Mouse (Mus musculus): ENCODE measurements around the gene Nkiras2. TPM values are rescaled to one million over a fixed set of nuclear protein-coding genes. Genes with fewer than 3 reads are reported as not detected.

The Nkiras2 gene
- total and polyA plus RNA-seq, 3 experiments, result 53.8 to 70.0 (median 60.0) TPM

- peak overlapping the region; percentile 65 for H3K9ac ChIP-seq (ENCODE audit: insufficient read depth, low read depth)
- H3K79me2 ChIP-seq (replicated peaks; ENCODE audit: control insufficient read depth, extremely low read depth, insufficient read depth, poor library complexity, severe bottlenecking), result peaks cover 100% of the 10 kb centered on the region
- no peak for DNase-seq (ENCODE audit: extremely low read depth)
- dilution Hi-C loops (cut with MboI; ENCODE audit: extremely low pct_ligation_motif_present, extremely low pct_unique_long_range_greater_than_20kb, low sequenced_read_pairs), result no loop called here
- H3K4me2 ChIP-seq (ENCODE audit: insufficient read depth, low read depth, poor library complexity, severe bottlenecking), result peak overlapping the region; percentile 91
- no peaks in the 10 kb centered on the region for H3K27me3 ChIP-seq (replicated peaks)
- in situ Hi-C loops (cut with MboI; ENCODE audit: low pct_ligation_motif_present, low pct_unique_long_range_greater_than_20kb, low sequenced_read_pairs), result no loop called here
- TF ChIP-seq MYC (IDR thresholded peaks at IDR 0.05; ENCODE audit: low read depth, low read length) (0 out of 2 replicates have a peak, but pooled peaks have one; percentile 70), ETS1 (conservative IDR thresholded peaks at IDR 0.05; ENCODE audit: low read depth, low read length) (peak; percentile 68), BHLHE40 (IDR thresholded peaks at IDR 0.05; ENCODE audit: low read depth, low read length) (peak; percentile 39; the same call in 1 of the 2 replicates), SIN3A (IDR thresholded peaks at IDR 0.05; ENCODE audit: low read length) (peak; percentile 33; the same call in 1 of the 2 replicates), TCF12 (IDR thresholded peaks at IDR 0.05; ENCODE audit: low read depth, low read length) (peak; percentile 48; the same call in 1 of the 2 replicates), RAD21 (IDR thresholded peaks at IDR 0.05; ENCODE audit: low read depth, low read length) (no peak), IRF4 (IDR thresholded peaks at IDR 0.05; ENCODE audit: low read depth, low read length) (peak; percentile 48; the same call in 1 of the 2 replicates), POLR2A (IDR thresholded peaks at IDR 0.05; ENCODE audit: low read depth, low read length) (no peak; the same call in 1 of the 2 replicates), TBP (conservative IDR thresholded peaks at IDR 0.05; ENCODE audit: low read depth, low read length) (peak; percentile 48; the same call in 1 of the 2 replicates), POLR2AphosphoS2 (IDR thresholded peaks at IDR 0.05; ENCODE audit: low read depth, low read length) (no peak), NRF1 (IDR thresholded peaks at IDR 0.05; ENCODE audit: low read depth, low read length) (no peak), EP300 (IDR thresholded peaks at IDR 0.05; ENCODE audit: low read length) (0 out of 2 replicates have a peak, but pooled peaks have one; percentile 28), MEF2A (IDR thresholded peaks at IDR 0.05; ENCODE audit: borderline replicate concordance, low read depth, low read length) (peak; percentile 99)
- peaks cover 22 to 88% of the 10 kb centered on the region in 2 experiments for H3K4me1 ChIP-seq (ENCODE audit: control insufficient read depth in 1 of 2, insufficient read depth in 2 of 2)
- H3K4me3 ChIP-seq (replicated peaks in 1 of 3; ENCODE audit: low read depth in 2 of 3, low read length in 2 of 3, poor library complexity in 1 of 3), result no peak overlapping the region
- H3K27ac ChIP-seq (ENCODE audit: insufficient read depth, low read depth), result peak overlapping the region; percentile 88
- no peaks in the 10 kb centered on the region for H3K9me3 ChIP-seq (replicated peaks; ENCODE audit: low read length)
- H3K36me3 ChIP-seq (replicated peaks in 1 of 2; ENCODE audit: control insufficient read depth in 1 of 2, insufficient read depth in 1 of 2, low read length in 1 of 2), result peaks cover 5 to 69% of the 10 kb centered on the region in 2 experiments
These were observed 9.6 kb upstream of the Nkiras2 start for GRCm38 (mm10) chr11:100609355-100609996.

GRCm38 (mm10) chr11:100609997-100610680 is 8.9 kb upstream of the Nkiras2 start:
- Histone ChIP-seq H3K4me1 (ENCODE audit: control insufficient read depth in 1 of 2, insufficient read depth in 2 of 2) (peaks cover 22 to 90% of the 10 kb centered on the region in 2 experiments), H3K9me3 (replicated peaks; ENCODE audit: low read length) (no peaks in the 10 kb centered on the region), H3K79me2 (replicated peaks; ENCODE audit: control insufficient read depth, extremely low read depth, insufficient read depth, poor library complexity, severe bottlenecking) (peaks cover 100% of the 10 kb centered on the region), H3K27ac (ENCODE audit: insufficient read depth, low read depth) (peak overlapping the region; percentile 88), H3K27me3 (replicated peaks) (no peaks in the 10 kb centered on the region), H3K4me3 (replicated peaks in 1 of 3; ENCODE audit: low read depth in 2 of 3, low read length in 2 of 3, poor library complexity in 1 of 3) (no peak overlapping the region), H3K4me2 (ENCODE audit: insufficient read depth, low read depth, poor library complexity, severe bottlenecking) (peak overlapping the region; percentile 91), H3K9ac (ENCODE audit: insufficient read depth, low read depth) (peak overlapping the region; percentile 65), H3K36me3 (replicated peaks in 1 of 2; ENCODE audit: control insufficient read depth in 1 of 2, insufficient read depth in 1 of 2, low read length in 1 of 2) (peaks cover 5 to 69% of the 10 kb centered on the region in 2 experiments)
- TF ChIP-seq SMC3 (IDR thresholded peaks at IDR 0.05; ENCODE audit: low read depth, low read length) (no peak), TBP (conservative IDR thresholded peaks at IDR 0.05; ENCODE audit: low read depth, low read length) (0 out of 2 replicates have a peak, but pooled peaks have one; percentile 4), CTCF (conservative IDR thresholded peaks at IDR 0.05 in 1 of 2, IDR thresholded peaks at IDR 0.05 in 1 of 2; ENCODE audit: low read depth in 2 of 2, low read length in 2 of 2) (no peak), IRF4 (IDR thresholded peaks at IDR 0.05; ENCODE audit: low read depth, low read length) (peak; percentile 35; the same call in 1 of the 2 replicates), MYC (IDR thresholded peaks at IDR 0.05; ENCODE audit: low read depth, low read length) (no peak), EP300 (IDR thresholded peaks at IDR 0.05; ENCODE audit: low read length) (peak; percentile 22; the same call in 1 of the 2 replicates), BHLHE40 (IDR thresholded peaks at IDR 0.05; ENCODE audit: low read depth, low read length) (0 out of 2 replicates have a peak, but pooled peaks have one; percentile 12), HCFC1 (IDR thresholded peaks at IDR 0.05; ENCODE audit: low read depth, low read length) (no peak)
- no peak for DNase-seq (ENCODE audit: extremely low read depth)
- in situ Hi-C loops (cut with MboI; ENCODE audit: low pct_ligation_motif_present, low pct_unique_long_range_greater_than_20kb, low sequenced_read_pairs) (no loop called here), dilution Hi-C loops (cut with MboI; ENCODE audit: extremely low pct_ligation_motif_present, extremely low pct_unique_long_range_greater_than_20kb, low sequenced_read_pairs) (no loop called here)
